Mouse (Mus musculus): ENCODE results near the gene Cul9. TPM values are rescaled to one million over a fixed set of nuclear protein-coding genes. Genes with fewer than 3 reads are reported as not detected.

Gene Cul9
- polyA plus RNA-seq, 1 experiment from 2014 or later = 5.6 TPM

DNA sequence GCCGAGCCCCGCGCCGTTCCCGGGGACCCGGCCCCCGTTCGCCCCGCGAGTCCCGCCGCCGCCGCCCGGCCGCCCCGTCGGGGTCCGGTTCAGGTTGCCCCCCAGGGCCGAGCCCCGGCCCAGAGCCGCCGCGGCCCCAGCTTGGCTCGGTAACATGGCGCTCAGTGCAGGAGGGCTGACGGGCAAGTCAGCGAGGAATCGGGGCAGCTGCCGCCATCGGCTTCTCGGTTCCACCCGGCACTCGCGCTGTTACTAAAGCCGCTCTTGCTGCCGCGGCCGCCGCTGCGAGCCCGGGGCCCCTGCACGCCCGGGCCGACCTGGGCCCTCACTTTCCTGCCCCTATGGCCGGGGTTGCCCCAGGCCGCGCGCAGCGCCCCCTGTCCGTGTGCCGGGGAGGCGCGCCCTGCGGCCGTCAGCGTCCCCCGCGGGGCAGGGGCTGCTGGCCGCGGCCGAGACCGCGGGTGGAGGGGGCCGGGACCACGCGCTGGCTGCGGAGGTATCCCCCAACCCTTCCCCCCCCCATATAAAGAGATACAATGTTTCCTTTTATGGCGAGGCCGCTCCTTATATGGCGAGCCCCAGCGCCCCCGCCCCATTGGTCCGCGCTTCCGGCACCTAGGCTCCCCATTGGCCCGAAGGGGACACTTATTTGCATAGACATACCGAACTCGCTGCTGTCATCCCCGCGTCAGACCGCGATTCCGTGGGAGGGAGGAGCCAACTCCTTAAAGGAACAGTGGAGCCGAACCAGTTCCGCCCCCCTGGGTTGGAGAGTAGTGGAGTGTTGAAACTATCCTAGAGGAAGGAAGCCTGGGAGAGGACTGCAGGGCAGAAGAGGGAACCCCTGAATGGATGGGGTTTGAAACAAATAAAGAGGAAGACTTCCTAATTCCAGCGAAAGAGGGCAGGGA lies 9.7 kb upstream of the Cul9 start, which contains the start of gene Srf:
Gene Srf (minus strand): TSS at position 503 of the 911 bp plus-strand sequence.
- under 1% methylated on average over 82 of the region's 87 CpGs for WGBS
- H3K27me3 ChIP-seq (ENCODE audit: control insufficient read depth, insufficient read depth, low read length) = no peaks in the 10 kb centered on the region
- peaks cover 30% of the 10 kb centered on the region for H3K4me1 ChIP-seq (ENCODE audit: control insufficient read depth, insufficient read depth, low read length)
- peak within 1 kb of the TSS; percentile 97 for H3K27ac ChIP-seq (ENCODE audit: low read length)
- peaks cover 12% of the 10 kb centered on the region for H3K36me3 ChIP-seq (ENCODE audit: control insufficient read depth, insufficient read depth)
- peak within 1 kb of the TSS; percentile 100 for H3K9ac ChIP-seq (ENCODE audit: low read length)
- peak within 1 kb of the TSS; percentile 88 for H3K4me2 ChIP-seq (ENCODE audit: low read depth, low read length)
- peak; percentile 89 for ATAC-seq (replicated peaks; ENCODE audit: extremely low read depth, insufficient read depth, low FRiP score)
- H3K4me3 ChIP-seq (ENCODE audit: low read length) = peak within 1 kb of the TSS; percentile 96
- no peaks in the 10 kb centered on the region for H3K9me3 ChIP-seq (replicated peaks; ENCODE audit: control insufficient read depth, low read length)

DNA sequence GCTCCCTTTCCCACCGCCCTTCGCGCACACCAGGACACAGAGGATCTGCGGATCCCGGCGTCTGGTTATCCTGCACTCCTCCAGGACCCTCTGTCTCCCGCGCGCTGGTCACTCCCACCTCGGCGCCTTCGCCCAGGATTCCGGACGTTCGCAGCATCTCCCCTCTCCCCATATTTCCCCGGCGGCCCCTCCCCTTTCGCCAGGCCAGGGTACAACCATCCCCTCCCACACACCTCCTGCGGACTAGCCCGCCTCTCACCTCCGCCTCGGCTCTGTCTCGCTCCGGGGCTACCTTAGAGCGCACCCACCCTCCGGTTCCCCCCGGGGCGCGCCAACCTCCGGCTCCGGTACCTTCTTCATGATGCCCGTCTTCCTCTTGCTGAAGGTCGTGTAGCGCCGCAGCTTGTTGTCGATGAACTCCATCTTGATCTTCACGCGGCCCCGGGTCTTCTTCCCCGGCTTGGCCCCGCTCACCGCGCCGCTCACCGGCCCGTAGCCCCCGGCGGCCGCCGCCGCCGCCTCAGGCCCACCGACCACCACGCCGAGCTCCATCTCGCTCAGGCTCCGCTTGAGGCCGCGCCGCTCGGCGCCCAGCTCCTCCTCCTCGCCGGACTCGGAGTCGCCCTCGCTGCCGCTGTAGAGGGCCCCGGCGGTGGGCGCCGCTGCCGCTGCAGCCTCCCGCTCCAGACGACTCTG lies 8.9 kb upstream of the Cul9 start:
- peak; percentile 0; the same call in 1 of the 2 replicates for ATAC-seq (replicated peaks; ENCODE audit: extremely low read depth, insufficient read depth, low FRiP score)
- peaks cover 20% of the 10 kb centered on the region for H3K36me3 ChIP-seq (ENCODE audit: control insufficient read depth, insufficient read depth)
- H3K4me3 ChIP-seq (ENCODE audit: low read length) = peak overlapping the region; percentile 96
- WGBS = under 1% methylated on average over 75 of the region's 75 CpGs
- H3K27ac ChIP-seq (ENCODE audit: low read length) = peak overlapping the region; percentile 97
- no peaks in the 10 kb centered on the region for H3K9me3 ChIP-seq (replicated peaks; ENCODE audit: control insufficient read depth, low read length)
- peak overlapping the region; percentile 100 for H3K9ac ChIP-seq (ENCODE audit: low read length)
- H3K4me2 ChIP-seq (ENCODE audit: low read depth, low read length) = peak overlapping the region; percentile 78
- H3K27me3 ChIP-seq (ENCODE audit: control insufficient read depth, insufficient read depth, low read length) = no peaks in the 10 kb centered on the region
- peaks cover 30% of the 10 kb centered on the region for H3K4me1 ChIP-seq (ENCODE audit: control insufficient read depth, insufficient read depth, low read length)

- WGBS = 2% methylated on average over 11 of the region's 11 CpGs
- Histone ChIP-seq H3K27ac (ENCODE audit: low read length) (peak overlapping the region; percentile 97), H3K4me2 (ENCODE audit: low read depth, low read length) (peak overlapping the region; percentile 78), H3K27me3 (ENCODE audit: control insufficient read depth, insufficient read depth, low read length) (no peaks in the 10 kb centered on the region), H3K4me1 (ENCODE audit: control insufficient read depth, insufficient read depth, low read length) (peaks cover 30% of the 10 kb centered on the region), H3K9me3 (replicated peaks; ENCODE audit: control insufficient read depth, low read length) (no peaks in the 10 kb centered on the region), H3K9ac (ENCODE audit: low read length) (peak overlapping the region; percentile 100), H3K4me3 (ENCODE audit: low read length) (peak overlapping the region; percentile 96), H3K36me3 (ENCODE audit: control insufficient read depth, insufficient read depth) (peaks cover 24% of the 10 kb centered on the region)
- ATAC-seq (replicated peaks; ENCODE audit: extremely low read depth, insufficient read depth, low FRiP score) = no peak
These were observed 8.4 kb upstream of the Cul9 start for GRCm38 (mm10) chr17:46554646-46554976.

GRCm38 (mm10) chr17:46553926-46554325 lies 7.7 kb upstream of the Cul9 start:
- Histone ChIP-seq H3K4me2 (ENCODE audit: low read depth, low read length) (peak overlapping the region; percentile 78), H3K27me3 (ENCODE audit: control insufficient read depth, insufficient read depth, low read length) (no peaks in the 10 kb centered on the region), H3K27ac (ENCODE audit: low read length) (peak overlapping the region; percentile 97), H3K4me1 (ENCODE audit: control insufficient read depth, insufficient read depth, low read length) (peaks cover 30% of the 10 kb centered on the region), H3K4me3 (ENCODE audit: low read length) (peak overlapping the region; percentile 96), H3K9ac (ENCODE audit: low read length) (peak overlapping the region; percentile 100), H3K9me3 (replicated peaks; ENCODE audit: control insufficient read depth, low read length) (no peaks in the 10 kb centered on the region), H3K36me3 (ENCODE audit: control insufficient read depth, insufficient read depth) (peaks cover 28% of the 10 kb centered on the region)
- ATAC-seq (replicated peaks; ENCODE audit: extremely low read depth, insufficient read depth, low FRiP score) = no peak
- 27% methylated on average over 3 of the region's 3 CpGs for WGBS

DNA sequence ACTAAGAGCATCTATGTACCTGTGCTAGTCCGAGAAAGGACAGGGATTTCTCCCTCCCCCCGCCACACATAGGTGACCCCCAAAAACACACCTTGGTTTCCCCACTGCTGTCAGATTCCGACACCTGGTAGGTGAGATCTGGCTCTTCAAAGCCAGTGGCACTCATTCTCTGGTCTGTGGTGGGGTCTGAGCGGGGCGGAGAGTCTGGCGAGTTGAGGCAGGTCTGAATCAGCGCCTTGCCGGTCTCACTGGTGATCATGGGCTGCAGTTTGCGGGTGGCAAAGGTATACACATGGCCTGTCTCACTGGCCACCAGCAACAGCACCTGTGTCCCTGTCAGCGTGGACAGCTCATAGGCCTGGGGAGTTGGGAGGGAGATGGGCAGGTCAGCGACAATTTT lies 7.3 kb upstream of the Cul9 start:
- H3K4me2 ChIP-seq (ENCODE audit: low read depth, low read length) = peak overlapping the region; percentile 78
- ATAC-seq (replicated peaks; ENCODE audit: extremely low read depth, insufficient read depth, low FRiP score) = no peak
- H3K4me1 ChIP-seq (ENCODE audit: control insufficient read depth, insufficient read depth, low read length) = peaks cover 30% of the 10 kb centered on the region
- H3K36me3 ChIP-seq (ENCODE audit: control insufficient read depth, insufficient read depth) = peaks cover 33% of the 10 kb centered on the region
- no peaks in the 10 kb centered on the region for H3K9me3 ChIP-seq (replicated peaks; ENCODE audit: control insufficient read depth, low read length)
- H3K27ac ChIP-seq (ENCODE audit: low read length) = peak overlapping the region; percentile 97
- H3K4me3 ChIP-seq (ENCODE audit: low read length) = peak overlapping the region; percentile 96
- 24% methylated on average over 11 of the region's 11 CpGs for WGBS
- peak overlapping the region; percentile 100 for H3K9ac ChIP-seq (ENCODE audit: low read length)
- no peaks in the 10 kb centered on the region for H3K27me3 ChIP-seq (ENCODE audit: control insufficient read depth, insufficient read depth, low read length)

DNA sequence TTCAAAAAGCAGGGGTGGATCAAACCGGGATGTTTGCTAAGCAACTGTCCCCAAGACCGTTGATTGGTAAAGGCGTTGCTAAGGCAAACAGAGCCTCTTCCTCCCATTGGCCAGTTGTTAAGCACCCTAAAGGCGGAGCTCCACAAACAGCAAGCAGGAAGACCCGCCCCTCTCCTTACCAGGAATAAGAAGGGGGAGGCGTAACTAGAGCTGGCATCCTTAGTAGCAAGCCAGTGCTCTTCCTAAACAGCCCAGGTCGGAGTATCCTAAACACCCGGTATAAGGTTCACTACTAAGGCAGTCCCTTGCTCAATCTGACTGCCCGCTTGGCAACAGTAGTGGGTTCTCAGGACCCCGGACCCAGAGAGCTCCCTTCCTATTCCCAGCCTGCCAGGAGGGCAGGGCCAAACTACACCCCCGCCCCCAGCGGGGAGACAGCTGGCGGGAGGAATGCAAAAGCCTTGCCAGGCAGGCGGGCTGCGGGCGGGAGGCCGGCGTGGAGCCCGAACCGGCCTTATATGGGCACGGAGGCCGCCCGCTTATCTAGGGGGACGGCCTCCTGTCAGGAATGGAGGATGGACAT lies 6.7 kb upstream of the Cul9 start:
- Histone ChIP-seq H3K27ac (ENCODE audit: low read length) (peak overlapping the region; percentile 97), H3K27me3 (ENCODE audit: control insufficient read depth, insufficient read depth, low read length) (no peaks in the 10 kb centered on the region), H3K9ac (ENCODE audit: low read length) (peak overlapping the region; percentile 100), H3K4me3 (ENCODE audit: low read length) (peak overlapping the region; percentile 96), H3K9me3 (replicated peaks; ENCODE audit: control insufficient read depth, low read length) (no peaks in the 10 kb centered on the region), H3K36me3 (ENCODE audit: control insufficient read depth, insufficient read depth) (peaks cover 38% of the 10 kb centered on the region), H3K4me2 (ENCODE audit: low read depth, low read length) (peak overlapping the region; percentile 78), H3K4me1 (ENCODE audit: control insufficient read depth, insufficient read depth, low read length) (peaks cover 32% of the 10 kb centered on the region)
- WGBS = 7% methylated on average over 24 of the region's 24 CpGs
- peak; percentile 69 for ATAC-seq (replicated peaks; ENCODE audit: extremely low read depth, insufficient read depth, low FRiP score)

- Histone ChIP-seq H3K9ac (ENCODE audit: low read length) (0 out of 2 replicates have a peak overlapping the region, but pooled peaks have one; percentile 13), H3K4me3 (ENCODE audit: low read length) (no peak overlapping the region), H3K9me3 (replicated peaks; ENCODE audit: control insufficient read depth, low read length) (no peaks in the 10 kb centered on the region), H3K36me3 (ENCODE audit: control insufficient read depth, insufficient read depth) (peaks cover 39% of the 10 kb centered on the region), H3K27ac (ENCODE audit: low read length) (peak overlapping the region; percentile 97), H3K4me2 (ENCODE audit: low read depth, low read length) (peak overlapping the region; percentile 78; the same call in 1 of the 2 replicates), H3K27me3 (ENCODE audit: control insufficient read depth, insufficient read depth, low read length) (no peaks in the 10 kb centered on the region), H3K4me1 (ENCODE audit: control insufficient read depth, insufficient read depth, low read length) (peaks cover 37% of the 10 kb centered on the region)
- WGBS = 80% methylated on average over 7 of the region's 7 CpGs
- ATAC-seq (replicated peaks; ENCODE audit: extremely low read depth, insufficient read depth, low FRiP score) = no peak
These were observed 6.0 kb upstream of the Cul9 start for GRCm38 (mm10) chr17:46552151-46552550.

DNA sequence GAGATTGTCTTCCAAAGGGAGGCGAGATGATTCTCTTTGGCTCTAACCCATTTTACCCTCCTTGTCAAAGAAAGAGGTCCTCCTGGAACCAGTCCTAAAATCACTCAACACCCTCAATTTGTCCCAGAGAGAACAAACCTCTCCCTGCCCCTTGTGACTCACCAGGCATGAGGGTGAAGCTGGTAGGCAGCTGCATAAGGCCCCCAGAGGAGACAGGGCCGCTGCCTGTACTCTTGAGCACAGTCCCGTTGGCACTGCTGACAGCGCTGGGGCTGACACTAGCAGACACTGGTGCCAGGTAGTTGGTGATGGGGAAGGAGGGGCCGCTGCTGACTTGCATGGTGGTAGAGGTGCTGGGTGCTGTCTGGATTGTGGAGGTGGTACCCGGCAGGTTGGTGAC lies 5.2 kb upstream of the Cul9 start:
- Histone ChIP-seq H3K4me3 (ENCODE audit: low read length) (no peak overlapping the region), H3K4me1 (ENCODE audit: control insufficient read depth, insufficient read depth, low read length) (peaks cover 42% of the 10 kb centered on the region), H3K9me3 (replicated peaks; ENCODE audit: control insufficient read depth, low read length) (no peaks in the 10 kb centered on the region), H3K9ac (ENCODE audit: low read length) (no peak overlapping the region), H3K4me2 (ENCODE audit: low read depth, low read length) (no peak overlapping the region), H3K27ac (ENCODE audit: low read length) (0 out of 2 replicates have a peak overlapping the region, but pooled peaks have one; percentile 15), H3K36me3 (ENCODE audit: control insufficient read depth, insufficient read depth) (peaks cover 39% of the 10 kb centered on the region), H3K27me3 (ENCODE audit: control insufficient read depth, insufficient read depth, low read length) (no peaks in the 10 kb centered on the region)
- WGBS = 68% methylated on average over 6 of the region's 6 CpGs
- ATAC-seq (replicated peaks; ENCODE audit: extremely low read depth, insufficient read depth, low FRiP score) = no peak
